Mouse (Mus musculus) liver, embryonic 18 days (tissue): ENCODE measurements around the gene Pitpnc1. TPM values are rescaled to one million over a fixed set of nuclear protein-coding genes. Genes with fewer than 3 reads are reported as not detected.

Experiments used
- polyA plus RNA-seq: library from polyadenylated mRNA; depleted of rRNA; stranded (reverse); fragments of >200 nt; gene quantifications from 2 replicates; pipeline ENCODE4 v1.2.3, GENCODE M21; 2012; rRNA removed

The Pitpnc1 gene
- 4.4 and 6.2 TPM in 2 replicates for polyA plus RNA-seq

GRCm38 (mm10) chr11:107470521-107471041 lies at the start of gene Pitpnc1:
Pitpnc1 (minus strand) TSS chr11:107470699.

GRCm38 (mm10) chr11:107479053-107479861 lies 8.8 kb upstream of the Pitpnc1 start, which contains the start of gene Psmd12:
Psmd12 (plus strand) TSS chr11:107479484.

GRCm38 (mm10) chr11:107188565-107189552 lies 281.6 kb downstream of the Pitpnc1 start, which contains the start of gene Nol11:
Nol11 (minus strand) TSS chr11:107189381.

Other genes starting within 250 kb of the Pitpnc1 start
- 30.1 and 33.4 TPM in 2 replicates for gene Psmd12, start 8.8 kb upstream of the Pitpnc1 start, polyA plus RNA-seq
- gene Helz, start 77.2 kb upstream of the Pitpnc1 start, polyA plus RNA-seq, result 2.5 and 3.7 TPM in 2 replicates
- gene Cacng1, start 245.8 kb upstream of the Pitpnc1 start, polyA plus RNA-seq, result 0.34 and 0.58 TPM in 2 replicates